Comparison of ENCODE assay signal across 51 mouse cellular contexts in genomic region chr10:59664765-59665164, GRCm38 (mm10). TPM values are rescaled to one million over a fixed set of nuclear protein-coding genes. Genes with fewer than 3 reads are reported as not detected.
"Had no signal": no experiment of that assay in that cellular context is flagged by ENCODE, and none has a peak within 500 bp of the region (broad histone marks: within the 10 kb centered on the region; RNA-seq: fewer than 3 reads in every experiment).

No protein-coding gene starts in this region.

- H3K4me3 ChIP-seq: heart, adult 2 months; heart, embryonic 10.5 days; heart, embryonic 12.5 days; heart, embryonic 13.5 days; heart, embryonic 15.5 days; hindbrain, embryonic 10.5 days; hindbrain, embryonic 12.5 days; hindbrain, embryonic 13.5 days; hindbrain, embryonic 15.5 days; intestine, embryonic 15.5 days; kidney, embryonic 15.5 days; layer of hippocampus, adult 2 months had no signal

- H3K9ac ChIP-seq: heart, embryonic 12.5 days; heart, embryonic 13.5 days; heart, embryonic 15.5 days; hindbrain, embryonic 12.5 days; hindbrain, embryonic 13.5 days; hindbrain, embryonic 14.5 days; hindbrain, embryonic 15.5 days; intestine, embryonic 15.5 days; kidney, embryonic 15.5 days had no signal

- H3K4me2 ChIP-seq: heart, embryonic 11.5 days; heart, embryonic 12.5 days; heart, embryonic 13.5 days; heart, embryonic 15.5 days; hindbrain, embryonic 12.5 days; hindbrain, embryonic 13.5 days; hindbrain, embryonic 14.5 days; hindbrain, embryonic 15.5 days; intestine, embryonic 15.5 days; kidney, embryonic 15.5 days had no signal

- H3K4me1 ChIP-seq: hindbrain, embryonic 10.5 days; hindbrain, embryonic 13.5 days; kidney, embryonic 15.5 days had no signal

- H3K27ac ChIP-seq: heart, adult 2 months; heart, embryonic 10.5 days; heart, embryonic 13.5 days; heart, embryonic 15.5 days; hindbrain, embryonic 10.5 days; hindbrain, embryonic 12.5 days; hindbrain, embryonic 13.5 days; hindbrain, embryonic 14.5 days; hindbrain, embryonic 15.5 days; hindbrain, postnatal 0 days; intestine, embryonic 15.5 days; kidney, embryonic 15.5 days; kidney, postnatal 0 days; layer of hippocampus, adult 2 months had no signal

- H3K27me3 ChIP-seq: heart, embryonic 12.5 days; heart, embryonic 13.5 days; heart, embryonic 15.5 days; hindbrain, embryonic 12.5 days; hindbrain, embryonic 13.5 days; hindbrain, embryonic 15.5 days; intestine, embryonic 15.5 days; kidney, embryonic 15.5 days had no signal

- H3K36me3 ChIP-seq: heart, embryonic 10.5 days; heart, embryonic 12.5 days; heart, embryonic 13.5 days; heart, embryonic 15.5 days; hindbrain, embryonic 10.5 days; hindbrain, embryonic 12.5 days; hindbrain, embryonic 13.5 days; hindbrain, embryonic 15.5 days; intestine, embryonic 15.5 days; kidney, embryonic 15.5 days had no signal

- DNase-seq: heart, adult 2 months; heart, postnatal 10 days; heart, postnatal 14 days; heart, postnatal 36 days; heart, postnatal 4 days; kidney, adult 11 months; kidney, adult 18-20 months; kidney, adult 2 months; kidney, adult 8-10 months; kidney, postnatal 10 days; kidney, postnatal 14 days; kidney, postnatal 25 days; kidney, postnatal 36 days; kidney, postnatal 4 days; layer of hippocampus, adult 9-11 months; layer of hippocampus, postnatal 36 days had no signal

- H3K9me3 ChIP-seq: heart, embryonic 10.5 days; hindbrain, embryonic 13.5 days; hindbrain, embryonic 15.5 days; intestine, embryonic 15.5 days; kidney, embryonic 15.5 days had no signal

- ATAC-seq: hindbrain, embryonic 16.5 days; hindbrain, postnatal 0 days; inflammation-experienced regulatory T-cells, adult 6 months; intestine, embryonic 15.5 days; intestine, embryonic 16.5 days; intestine, postnatal 0 days had no signal

RNA-seq across cellular contexts. Expression of gene Gm10322, which starts 48.9 kb away (rescaled TPM):
- total RNA-seq: heart, adult 2 months; heart, adult 8-10 months; heart, postnatal 10 days; heart, postnatal 14 days; heart, postnatal 25 days; heart, postnatal 36 days; heart, postnatal 4 days; hematopoietic stem cell, adult 5-6 weeks; hindbrain, postnatal 0 days; layer of hippocampus, adult 18-20 months; layer of hippocampus, adult 2 months; layer of hippocampus, adult 8-10 months; layer of hippocampus, postnatal 10 days; layer of hippocampus, postnatal 14 days; layer of hippocampus, postnatal 25 days; layer of hippocampus, postnatal 36 days had no signal
- polyA plus RNA-seq: heart, adult 2 months; heart, embryonic 10.5 days; heart, embryonic 11.5 days; heart, embryonic 12.5 days; heart, embryonic 13.5 days; heart, embryonic 14.5 days; heart, embryonic 15.5 days; heart, embryonic 16.5 days; heart, postnatal 0 days; hindbrain, embryonic 10.5 days; hindbrain, embryonic 11.5 days; hindbrain, embryonic 12.5 days; hindbrain, embryonic 14.5 days; hindbrain, embryonic 15.5 days; hindbrain, embryonic 16.5 days; hindbrain, postnatal 0 days; inflammation-experienced regulatory T-cells, adult 6 months; intestine, embryonic 14.5 days; intestine, embryonic 15.5 days; intestine, embryonic 16.5 days; intestine, postnatal 0 days; kidney, adult 2 months; kidney, embryonic 14.5 days; kidney, embryonic 15.5 days; kidney, embryonic 16.5 days; large intestine, adult 2 months had no signal
